Mouse (Mus musculus) hindlimb bud, embryonic 11.5 days (tissue): Measurements from ENCODE around the gene Trak1.
"Not testable (repeated sequence)": the region's sequence is repeated elsewhere in the genome, so short reads cannot be mapped to it uniquely, and the experiment has no call there.

Source experiments
- DNase-seq: peaks from one replicate; pipeline ENCODE4 v3.0.0-alpha.2; 2012; ENCODE audit warnings: low read depth, low spot score; ENCODE audit errors: extremely low spot score

The Trak1 gene

DNA sequence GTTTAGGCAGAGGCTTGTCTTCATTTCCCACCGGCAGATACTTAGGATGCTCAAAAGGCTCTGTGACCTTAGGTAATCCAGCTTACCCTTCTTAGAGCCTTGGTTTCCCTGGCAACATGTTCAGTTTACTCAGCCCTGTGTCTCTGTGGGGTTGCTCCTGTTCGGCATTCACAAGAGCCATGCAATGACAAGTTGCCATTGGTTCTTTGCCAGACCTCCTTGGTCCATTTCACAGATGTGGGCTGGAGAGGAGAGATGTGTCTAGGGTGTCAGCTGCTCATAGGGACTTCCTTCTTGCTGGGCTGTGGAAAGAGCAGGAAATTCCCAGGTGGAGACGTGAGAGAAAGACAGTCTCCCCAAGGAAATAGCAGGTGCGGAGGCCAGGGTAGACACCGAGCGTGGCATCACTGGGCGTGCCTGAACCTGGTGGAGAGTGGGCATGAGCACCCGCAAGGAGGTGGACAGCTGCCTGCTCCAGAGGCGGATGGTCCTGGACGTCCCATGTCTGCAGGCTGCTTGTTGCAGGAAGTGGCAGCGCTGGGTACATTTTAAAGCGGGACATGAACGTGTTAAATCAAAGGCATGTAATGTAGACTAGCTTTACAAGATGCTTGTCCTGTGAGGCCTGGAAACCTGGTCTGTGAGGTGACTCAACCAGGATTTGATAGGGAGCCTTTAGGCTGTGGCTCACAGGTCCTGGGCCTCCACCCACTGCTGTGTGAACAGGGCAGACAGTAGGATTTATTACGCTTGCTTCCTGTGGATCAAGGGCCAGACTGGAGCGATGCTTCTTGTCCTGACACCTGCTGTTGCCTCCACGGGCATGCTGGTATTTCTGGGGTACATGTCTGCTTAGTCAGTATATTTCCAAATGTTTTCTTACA lies 127.2 kb downstream of the Trak1 start:
- no peak for DNase-seq

DNA sequence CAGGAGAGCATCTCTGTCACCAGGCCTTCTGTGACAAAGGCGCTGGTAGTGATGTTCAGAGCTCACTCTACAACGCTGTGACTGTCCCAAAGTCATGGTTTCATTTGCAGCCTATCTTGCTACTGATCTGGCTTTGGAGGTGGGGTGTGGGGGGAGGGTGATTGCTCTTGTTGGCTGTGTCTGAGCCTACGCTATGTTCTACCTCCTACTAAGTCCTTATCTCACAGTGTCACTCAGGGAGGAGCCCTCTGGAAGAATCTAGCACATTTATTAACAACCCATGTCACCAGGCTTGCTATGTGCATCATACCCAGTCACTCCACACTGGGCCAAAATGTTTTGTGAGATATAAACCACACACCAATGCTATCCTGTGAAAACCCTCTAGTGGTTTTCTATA lies 129.1 kb downstream of the Trak1 start:
- DNase-seq = no peak

DNA sequence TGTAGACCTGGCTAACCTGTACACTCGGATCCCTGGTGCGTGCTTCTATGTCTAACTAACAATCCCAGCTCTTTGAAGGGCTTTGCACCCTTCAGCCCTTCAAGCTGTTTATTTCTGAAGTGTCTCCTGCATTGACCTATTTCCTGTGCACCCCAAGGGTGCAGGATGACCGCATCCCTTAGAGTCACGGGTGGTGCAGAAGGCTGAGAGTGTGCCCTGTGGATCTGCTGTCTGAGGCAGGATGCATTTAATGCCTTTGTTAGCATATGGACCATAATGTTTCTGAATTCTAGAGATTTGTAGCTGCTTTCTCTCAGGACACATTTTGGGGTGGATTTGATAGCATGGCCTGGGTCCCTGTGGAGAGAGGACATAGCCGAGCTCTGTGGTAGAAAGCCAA lies 129.6 kb downstream of the Trak1 start:
- no peak for DNase-seq

DNA sequence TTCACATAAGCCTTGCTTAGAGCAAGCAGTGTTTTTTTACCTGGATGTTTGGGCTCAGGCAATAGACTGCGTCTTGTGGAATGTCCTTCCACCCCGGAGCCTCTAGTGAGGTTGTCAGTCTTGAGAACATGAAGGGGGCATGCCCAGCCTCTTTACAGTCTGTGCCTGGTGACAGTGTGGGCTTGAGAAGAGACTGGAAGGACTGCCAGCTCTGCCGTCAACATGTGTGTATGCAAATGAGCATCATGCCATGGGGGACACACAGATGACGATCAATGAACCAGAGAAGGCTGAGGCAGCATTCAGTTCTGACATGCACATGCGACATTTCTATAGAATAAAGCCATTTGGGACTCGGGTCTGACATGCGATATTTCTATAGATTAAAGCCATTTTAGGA lies 132.3 kb downstream of the Trak1 start:
- DNase-seq = no peak

DNA sequence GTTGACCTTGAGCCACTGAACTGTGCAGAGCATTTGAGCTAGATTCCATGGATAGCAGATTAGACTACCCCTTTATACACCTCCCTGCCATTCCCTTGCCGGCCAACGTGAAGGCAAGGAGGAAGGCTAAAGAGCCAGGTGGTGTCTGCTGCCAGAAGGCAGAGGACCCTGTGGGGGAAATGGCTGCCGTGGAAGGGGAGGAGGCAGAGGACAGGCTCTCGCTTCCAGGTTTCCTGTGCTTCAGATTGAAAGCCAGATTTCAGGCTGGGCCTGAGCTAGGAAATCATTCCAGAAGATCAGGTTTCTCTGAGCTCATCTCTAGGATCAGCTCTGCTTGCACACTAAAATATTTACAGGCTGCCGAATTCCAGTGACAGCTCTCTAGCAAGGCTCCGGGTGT lies 133.1 kb downstream of the Trak1 start:
- DNase-seq = no peak

DNA sequence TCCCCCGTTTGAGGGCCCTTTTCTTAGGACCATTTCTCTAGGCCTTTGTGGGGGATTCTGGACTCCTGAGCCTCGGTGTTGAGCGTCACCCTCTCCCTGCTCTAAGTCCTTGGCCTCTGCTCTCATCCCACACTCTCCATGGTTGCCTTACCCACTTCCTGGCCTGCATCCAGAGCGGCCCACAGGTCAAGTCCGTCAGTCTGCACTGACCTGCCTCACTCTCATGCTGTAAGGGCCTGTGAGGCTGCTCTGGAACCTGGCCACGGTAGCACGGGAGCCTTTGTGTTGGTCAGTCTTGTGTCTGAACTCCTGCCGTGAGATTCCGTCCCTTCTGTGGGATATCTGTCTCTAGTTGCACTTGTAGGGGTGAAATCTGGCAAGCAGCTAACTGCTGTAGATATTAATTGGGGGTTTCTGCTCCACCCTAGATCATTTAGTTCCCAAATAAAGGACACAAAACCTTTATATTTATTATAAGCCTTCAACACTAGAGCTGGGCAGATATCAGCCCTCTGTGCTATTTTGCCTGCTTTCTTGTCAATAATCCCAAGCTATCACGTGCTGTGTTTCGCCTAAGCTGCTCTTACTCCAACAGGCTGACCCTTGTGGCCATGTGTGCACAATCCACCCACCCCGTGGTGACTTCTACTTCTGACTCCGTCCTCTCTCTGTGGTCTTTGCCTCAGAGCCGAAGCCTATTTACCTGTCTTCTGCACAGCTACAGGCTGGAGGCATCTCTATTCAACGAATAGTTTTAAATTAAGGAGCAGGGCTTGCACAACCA lies 136.6 kb downstream of the Trak1 start:
- DNase-seq = no peak

DNA sequence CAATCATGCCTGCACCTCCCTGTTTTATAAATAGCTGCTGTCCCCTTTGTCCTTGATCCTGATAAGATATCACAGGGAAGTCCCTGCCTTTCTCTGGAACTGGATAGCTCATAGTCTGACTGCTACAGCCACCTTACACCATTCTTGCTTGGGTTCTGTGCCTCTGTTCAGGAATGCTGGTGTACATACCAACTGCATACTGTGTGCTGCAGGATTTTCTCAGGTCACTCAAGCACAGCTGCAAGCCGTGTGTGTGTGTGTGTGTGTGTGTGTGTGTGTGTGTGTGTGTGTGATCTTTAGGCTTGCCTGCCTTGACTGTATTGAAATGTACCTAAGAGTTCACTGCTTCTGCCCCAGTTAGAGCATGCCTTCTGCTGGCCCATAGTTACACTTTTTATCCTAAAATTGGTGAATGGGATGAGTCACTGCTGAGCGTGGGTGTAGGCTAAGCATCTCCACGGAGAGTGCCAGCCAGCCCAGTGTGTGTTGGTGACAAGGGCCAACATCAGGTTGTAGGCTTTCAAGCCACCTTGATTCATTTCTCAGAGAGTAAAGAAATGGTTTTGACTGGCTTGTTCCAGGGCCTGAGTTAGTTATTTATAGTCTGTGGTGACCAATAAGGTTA lies 138.1 kb downstream of the Trak1 start:
- DNase-seq = no peak

DNA sequence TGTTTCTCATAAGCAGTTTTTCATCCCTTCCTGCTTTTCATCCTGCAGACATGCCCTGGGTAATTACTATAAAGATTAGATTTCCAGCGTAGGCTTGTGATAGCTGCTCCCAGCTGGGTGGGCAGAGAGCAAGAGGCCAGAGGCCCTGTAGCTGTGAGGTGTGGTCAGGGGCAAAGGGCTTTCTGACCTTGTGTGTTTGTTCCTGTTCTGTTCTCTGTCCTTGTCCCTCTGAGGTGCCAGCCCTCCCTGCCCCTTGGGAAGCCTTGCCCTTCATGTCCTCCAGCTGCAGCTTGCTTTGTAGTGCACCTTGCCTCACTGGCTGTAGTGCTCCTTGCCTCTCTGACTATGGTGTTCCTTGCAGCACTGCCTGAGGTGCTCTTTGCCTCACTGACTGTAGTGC lies 139.2 kb downstream of the Trak1 start:
- no peak for DNase-seq

DNA sequence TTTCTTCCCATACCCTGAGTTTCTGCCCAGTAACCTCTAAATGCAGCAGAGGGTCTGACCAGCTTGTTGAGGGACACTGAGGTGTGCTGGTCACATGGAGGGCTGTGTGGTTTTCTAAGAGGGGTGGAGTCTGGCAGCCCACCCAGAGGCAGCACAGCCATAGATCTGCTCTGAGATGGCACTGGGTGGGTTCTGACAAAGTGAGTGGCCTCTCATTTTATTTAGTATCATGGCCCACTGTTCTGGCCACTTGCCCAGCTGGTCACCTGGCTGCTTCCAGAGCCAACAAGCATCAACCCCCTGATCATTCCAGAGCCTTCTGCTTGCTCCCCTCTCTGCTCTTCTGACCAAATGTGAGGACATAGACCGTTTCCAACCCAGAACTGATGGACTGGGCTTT lies 144.8 kb downstream of the Trak1 start:
- DNase-seq = no peak

DNA sequence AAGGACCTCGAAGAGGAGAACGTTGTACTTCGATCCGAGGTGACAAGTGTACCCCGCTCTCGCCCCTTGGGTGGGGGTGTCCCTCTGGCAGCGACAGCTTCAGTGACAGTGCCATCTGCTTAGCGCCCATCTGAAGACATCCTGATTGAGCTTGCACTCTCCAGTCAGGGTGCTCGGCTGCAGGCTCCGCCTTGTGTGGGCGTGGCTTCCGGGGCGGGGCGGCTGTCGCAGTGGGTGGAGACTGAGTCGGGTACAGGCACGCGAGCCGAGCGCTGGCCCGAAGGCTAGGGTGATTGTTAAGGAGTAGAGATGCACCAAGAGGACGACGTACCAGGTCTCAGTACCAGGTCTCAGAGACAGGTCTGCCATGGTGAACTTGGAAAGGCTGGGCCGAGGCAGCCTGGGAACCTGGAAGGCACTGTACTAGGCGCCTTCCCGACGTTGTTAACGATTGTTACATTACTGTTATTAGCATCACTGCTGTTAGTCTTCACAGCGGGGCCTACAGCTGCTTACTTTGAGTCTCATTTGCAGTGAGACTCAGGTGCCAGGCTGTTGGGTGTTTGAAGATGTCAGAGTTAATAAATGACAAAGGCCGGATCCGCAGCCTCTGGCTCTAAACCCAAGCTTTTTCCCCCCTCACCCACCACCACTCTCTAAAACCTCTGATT lies 146.5 kb downstream of the Trak1 start:
- no peak for DNase-seq

DNA sequence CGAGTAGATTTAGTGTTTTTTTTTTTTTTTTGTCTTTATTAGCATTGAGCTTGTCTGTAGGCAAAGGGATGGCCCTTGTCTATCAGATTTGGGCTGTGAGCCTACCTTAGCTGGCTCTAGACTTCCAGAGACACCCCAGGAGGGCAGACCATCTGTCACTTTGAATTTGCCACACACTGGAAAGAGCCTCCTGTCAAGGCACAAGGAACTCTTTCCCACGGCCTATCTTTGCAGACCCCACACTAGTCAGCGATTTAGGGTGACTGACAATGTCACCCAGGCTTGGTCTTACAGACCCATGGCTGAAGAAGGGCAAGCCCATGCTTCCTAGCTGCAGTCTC lies 147.0 kb downstream of the Trak1 start:
- DNase-seq = no peak

DNA sequence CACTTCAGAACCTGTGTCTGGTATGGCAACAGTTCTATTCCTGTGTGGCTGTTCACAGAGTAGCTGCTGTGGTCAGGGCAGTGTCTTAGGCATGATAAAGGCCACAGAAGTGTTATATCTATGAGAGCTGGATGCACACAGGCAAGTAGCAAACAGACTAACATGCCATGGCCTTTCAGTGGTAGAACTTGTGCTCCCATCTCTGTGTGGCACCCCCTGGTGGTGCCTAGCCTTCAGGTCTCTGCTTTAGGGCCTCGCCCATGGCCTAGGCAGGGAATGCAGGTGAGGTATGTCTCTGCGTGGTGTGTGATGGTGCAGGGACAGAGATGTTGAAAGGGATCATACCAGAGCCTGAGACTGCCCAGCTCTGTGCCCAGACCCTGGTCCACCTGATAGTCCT lies 148.1 kb downstream of the Trak1 start:
- DNase-seq = no peak

DNA sequence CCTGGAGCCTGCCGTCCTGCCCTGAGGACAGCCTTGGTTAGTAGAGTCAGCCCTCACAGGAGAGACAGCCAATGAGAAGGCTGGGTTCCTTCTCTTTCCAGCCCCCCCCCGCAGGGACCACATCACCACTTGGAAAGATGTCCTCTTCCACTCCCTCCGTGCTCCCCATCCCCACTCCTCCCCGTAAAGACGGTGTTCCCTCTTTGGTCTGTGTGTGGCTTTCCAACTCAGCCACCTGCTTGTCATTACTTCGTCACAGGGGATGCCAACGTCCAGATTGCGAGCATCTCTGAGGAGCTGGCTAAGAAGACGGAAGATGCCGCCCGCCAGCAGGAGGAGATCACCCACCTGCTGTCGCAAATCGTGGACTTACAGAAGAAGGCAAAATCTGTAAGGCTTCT lies 149.1 kb downstream of the Trak1 start:
- DNase-seq = no peak

DNA sequence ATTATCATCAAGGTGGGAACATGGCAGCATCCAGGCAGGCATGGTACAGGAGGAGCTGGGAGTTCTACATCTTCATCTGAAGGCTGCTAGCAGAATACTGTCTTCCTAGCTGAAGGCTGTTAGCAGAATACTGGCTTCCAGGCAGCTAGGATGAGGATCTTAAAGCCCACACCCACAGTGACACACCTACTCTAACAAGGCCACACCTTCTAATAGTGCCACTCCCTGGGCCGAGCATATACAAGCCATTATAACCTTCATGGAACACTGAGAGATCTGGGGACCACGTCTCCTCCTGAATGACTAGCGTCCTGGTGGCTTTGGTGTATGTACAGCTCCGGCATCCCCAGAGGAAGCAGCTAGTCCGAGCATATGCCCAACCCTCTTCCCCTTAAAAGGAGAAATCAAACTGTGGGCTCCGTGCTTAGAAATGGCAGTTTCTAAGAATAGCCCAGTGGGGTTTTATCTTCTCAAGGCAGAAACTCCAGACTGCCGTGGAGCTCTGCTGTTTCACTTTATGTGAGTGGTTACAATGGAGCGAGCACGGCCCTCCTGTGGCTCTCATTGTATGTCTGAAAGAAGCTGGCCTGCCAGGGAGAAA lies 155.1 kb downstream of the Trak1 start:
- not testable (repeated sequence) for DNase-seq

DNA sequence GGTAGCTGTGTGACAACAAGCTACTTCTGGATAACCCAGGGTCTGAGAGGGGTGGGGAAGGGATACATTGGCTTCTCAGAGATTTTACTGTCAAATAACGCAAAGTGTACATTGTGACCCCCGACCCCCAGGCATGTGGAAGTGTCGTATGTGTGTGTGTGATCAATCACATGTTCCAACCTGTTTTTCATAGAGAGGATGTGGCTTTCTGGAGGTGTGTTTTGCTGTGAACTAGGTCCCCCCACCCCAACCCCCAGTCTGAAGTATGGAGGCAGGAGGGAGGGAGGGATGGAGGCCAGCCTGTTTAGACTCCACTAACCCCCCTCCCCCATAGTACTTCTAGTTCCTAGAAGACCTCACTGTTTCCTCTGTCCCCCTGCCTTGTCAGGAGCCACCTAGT lies 157.6 kb downstream of the Trak1 start:
- DNase-seq = no peak

DNA sequence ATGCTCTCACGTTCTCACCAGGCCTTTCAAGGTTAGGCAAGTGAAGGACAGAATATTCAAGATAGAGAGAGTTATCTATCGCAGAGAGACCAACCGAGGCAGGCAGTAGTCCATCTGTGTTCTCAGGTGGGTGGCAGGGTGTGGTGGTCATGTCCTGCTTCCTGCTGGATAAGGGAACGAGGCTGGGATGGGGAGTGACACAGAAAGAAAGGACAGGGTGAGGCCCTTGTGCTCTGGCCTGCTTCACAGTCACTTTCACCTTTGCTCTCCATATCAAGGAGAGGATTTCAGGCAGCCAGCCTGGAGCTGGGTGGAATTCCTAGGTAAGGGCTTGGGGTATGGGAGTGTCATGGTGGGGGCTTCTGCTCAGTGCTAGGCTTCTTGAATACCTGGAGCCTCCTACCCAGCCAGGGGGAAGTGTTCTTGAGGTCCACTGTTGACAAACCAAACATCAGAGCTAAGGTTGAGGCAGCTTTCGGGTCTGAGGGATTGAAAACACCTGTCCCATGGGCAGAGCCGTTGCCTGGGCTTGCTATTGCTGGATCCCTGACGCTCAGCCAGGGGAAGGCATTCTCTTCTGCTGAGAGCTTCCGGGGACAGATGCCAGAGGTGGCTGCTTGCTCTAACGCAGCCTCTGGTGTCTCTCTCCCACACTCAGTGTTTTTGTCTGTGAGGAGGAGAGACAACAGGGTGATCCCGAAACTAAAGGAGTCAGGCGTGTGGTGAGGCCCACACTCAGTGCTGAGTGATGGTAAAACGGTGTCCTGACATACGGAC lies 159.6 kb downstream of the Trak1 start:
- no peak for DNase-seq

DNA sequence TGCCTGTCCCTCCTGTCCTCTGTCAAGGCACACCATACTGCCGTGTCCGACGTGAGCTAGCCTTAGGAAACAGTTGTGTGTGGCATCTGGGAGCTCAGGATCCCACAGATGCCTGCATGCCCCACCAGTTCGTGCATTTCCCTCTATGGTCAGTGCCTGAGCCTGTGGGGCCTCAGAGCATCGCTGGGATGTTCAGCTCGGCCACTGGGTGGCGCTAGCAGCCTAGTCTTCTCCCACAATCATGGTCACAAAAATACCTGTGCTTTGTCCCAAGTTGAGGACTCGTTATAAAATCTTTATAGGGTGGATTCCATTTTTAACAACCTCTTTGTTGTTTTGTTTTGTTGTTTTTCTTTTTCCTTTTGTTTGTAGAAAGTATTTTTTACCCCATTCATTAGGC lies 161.2 kb downstream of the Trak1 start:
- DNase-seq = peak; percentile 20

DNA sequence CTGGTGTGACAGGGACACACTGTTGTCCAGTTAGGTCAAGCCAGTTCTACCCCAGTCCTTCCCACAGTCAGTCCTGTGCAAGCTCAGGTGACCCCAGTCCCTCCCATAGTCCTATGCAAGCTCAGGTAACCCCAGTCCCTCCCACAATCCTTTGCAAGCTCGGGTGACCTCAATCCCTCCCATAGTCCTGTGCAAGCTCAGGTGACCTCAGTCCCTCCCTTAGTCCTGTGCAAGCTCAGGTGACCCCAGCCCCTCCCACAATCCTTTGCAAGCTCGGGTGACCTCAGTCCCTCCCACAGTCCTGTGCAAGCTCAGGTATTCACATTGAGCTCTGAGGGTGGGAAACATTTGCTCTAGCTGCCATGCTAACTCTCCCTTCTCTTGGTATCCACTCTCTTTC lies 162.6 kb downstream of the Trak1 start:
- no peak for DNase-seq

DNA sequence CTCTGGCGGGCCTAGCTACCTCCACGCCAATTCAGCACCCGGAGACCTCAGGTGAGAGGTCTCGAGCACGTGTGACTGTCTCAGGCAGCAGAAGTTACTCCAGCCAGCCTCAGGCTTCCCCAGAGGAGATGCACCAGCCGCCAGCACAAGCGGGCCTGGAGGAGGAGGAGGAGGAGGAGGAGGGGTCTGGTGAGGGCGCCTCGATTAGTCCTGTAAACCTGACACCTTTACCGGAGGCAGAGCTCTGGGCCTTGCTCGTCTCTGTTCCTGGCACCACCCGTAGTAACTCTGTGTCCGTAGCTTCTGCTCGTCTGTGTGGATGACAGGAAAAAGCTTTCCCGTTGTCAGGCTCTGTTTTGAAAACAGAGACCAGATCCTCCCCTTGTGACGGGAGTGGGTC lies 163.2 kb downstream of the Trak1 start:
- DNase-seq = no peak

DNA sequence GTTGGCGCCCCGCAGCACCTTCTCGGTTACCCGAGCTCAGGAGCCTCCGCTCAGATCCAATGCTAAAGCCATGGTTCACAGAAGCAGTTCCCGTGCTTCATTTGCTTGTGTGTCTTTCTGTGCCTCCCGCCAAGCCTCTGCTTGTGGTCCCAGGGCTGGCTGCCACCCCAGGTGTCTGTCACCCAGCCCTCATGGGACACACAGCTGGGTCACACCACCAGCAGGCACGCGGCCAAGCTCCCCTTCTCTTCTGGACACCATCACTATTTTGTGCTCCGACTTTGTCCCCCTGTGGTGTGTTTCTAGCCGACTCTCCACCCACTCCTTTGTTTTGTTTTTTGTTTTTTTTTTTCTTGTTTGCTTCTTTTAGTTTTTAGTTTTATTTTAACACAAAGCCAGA lies 170.2 kb downstream of the Trak1 start:
- DNase-seq = no peak
